Mouse (Mus musculus) forebrain, embryonic 12.5 days (tissue): ENCODE results near the gene Plcd1. TPM values are rescaled to one million over a fixed set of nuclear protein-coding genes. Genes with fewer than 3 reads are reported as not detected.

Experiments used
- ATAC-seq: fragments of 200-750 bp; cut with Nextera tagmentation; 2 replicates; pipeline ENCODE4 v1.8.0; 2017; ENCODE audit warnings: moderate TSS enrichment; ENCODE audit not compliant: low FRiP score
- H3K27ac ChIP-seq: fragments of 300-500 bp; sonication (generic); 2 replicates; pipeline ENCODE4 v1.5.1; 2016; ENCODE audit warnings: mild to moderate bottlenecking
- H3K27me3 ChIP-seq: fragments of 300-500 bp; sonication (generic); 2 replicates; pipeline ENCODE4 v1.6.1; 2016; ENCODE audit warnings: mild to moderate bottlenecking
- H3K36me3 ChIP-seq: fragments of 300-500 bp; sonication (generic); replicated peaks from 2 replicates; pipeline ENCODE4 v1.6.1; 2016; ENCODE audit warnings: mild to moderate bottlenecking
- H3K4me1 ChIP-seq: fragments of 300-500 bp; sonication (generic); 2 replicates; pipeline ENCODE4 v1.6.1; 2016
- H3K4me2 ChIP-seq: fragments of 300-500 bp; sonication (generic); 2 replicates; pipeline ENCODE4 v1.6.1; 2016; ENCODE audit warnings: mild to moderate bottlenecking, moderate library complexity
- H3K4me3 ChIP-seq: fragments of 300-500 bp; sonication (generic); replicated peaks from 2 replicates; pipeline ENCODE4 v1.5.1; 2016; ENCODE audit warnings: mild to moderate bottlenecking
- H3K9ac ChIP-seq: fragments of 300-500 bp; sonication (generic); 2 replicates; pipeline ENCODE4 v1.6.1; 2016; ENCODE audit warnings: mild to moderate bottlenecking
- H3K9me3 ChIP-seq: fragments of 300-500 bp; sonication (generic); 2 replicates; pipeline ENCODE4 v1.6.1; 2016
- WGBS: fragments of 180-500 bp; shearing (Covaris S2); methylation state at CpG from one replicate; pipeline ENCODE4 v1.1.7; 2016; 5-methylcytosine and 5-hydroxymethylcytosine counted together
- polyA plus RNA-seq: library from polyadenylated mRNA; unstranded; fragments of >200 nt; fragmentation: Nextera tagmentation; extraction: Ambion mirVana; gene quantifications from 2 replicates; pipeline ENCODE4 v1.2.1, GENCODE M21; 2016

Gene Plcd1
- polyA plus RNA-seq, 1 experiment from 2014 or later: 16.8 TPM

DNA sequence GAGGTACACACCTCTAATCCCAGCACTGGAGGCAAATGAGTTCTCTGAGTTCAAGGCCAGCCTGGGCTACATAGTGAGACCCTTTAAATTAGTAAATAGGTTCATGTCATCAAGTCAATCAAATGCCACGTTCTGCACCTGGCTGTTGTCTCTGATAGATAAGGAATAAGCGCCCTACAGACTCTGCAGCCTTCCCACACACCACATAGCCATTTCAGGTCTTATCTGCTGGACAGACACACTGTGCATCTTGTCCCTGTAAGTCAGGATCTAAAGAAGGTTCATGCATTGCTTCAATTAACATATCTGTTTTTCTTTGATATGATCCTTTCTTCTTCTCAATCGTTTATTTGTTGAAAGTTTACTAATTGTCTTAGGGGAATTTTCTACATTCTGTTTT, 54.7 kb downstream of the Plcd1 start:
- Histone ChIP-seq H3K4me3 (no peak overlapping the region), H3K4me2 (no peak overlapping the region), H3K27ac (no peak overlapping the region), H3K27me3 (no peaks in the 10 kb centered on the region; the same call in 1 of the 2 replicates), H3K36me3 (peaks cover 24% of the 10 kb centered on the region), H3K9ac (no peak overlapping the region), H3K9me3 (no peaks in the 10 kb centered on the region), H3K4me1 (peaks cover 32% of the 10 kb centered on the region)
- no peak for ATAC-seq
- WGBS: 91% methylated on average over 3 of the region's 3 CpGs

DNA sequence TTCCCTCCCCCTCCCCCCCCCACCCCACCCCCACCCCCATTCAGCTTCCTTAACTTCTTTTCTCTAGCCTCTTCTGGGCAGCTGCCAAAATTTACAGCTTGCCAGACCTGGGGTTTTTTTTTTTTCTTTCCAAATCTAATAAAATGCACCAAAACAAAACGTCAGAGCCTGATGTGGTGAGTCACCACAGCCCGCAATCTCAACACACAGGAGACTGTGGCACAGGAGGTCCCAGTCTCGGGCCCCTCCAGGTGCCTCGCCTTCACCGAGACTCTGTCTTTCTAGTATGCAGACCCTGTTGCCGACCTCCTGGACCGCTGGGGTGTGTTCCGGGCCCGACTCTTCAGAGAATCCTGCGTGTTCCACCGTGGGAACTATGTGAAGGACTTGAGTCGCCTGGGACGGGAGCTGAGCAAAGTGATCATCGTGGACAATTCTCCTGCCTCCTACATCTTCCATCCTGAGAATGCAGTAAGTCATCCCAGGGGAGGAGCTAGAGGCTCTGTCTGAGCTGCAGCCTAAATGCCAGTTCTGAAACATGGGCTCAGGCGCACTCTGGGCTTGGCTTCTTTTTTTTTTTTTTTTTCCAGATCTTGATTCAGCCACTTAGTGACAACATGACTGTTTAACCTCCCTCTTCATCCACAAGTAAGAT, 56.1 kb downstream of the Plcd1 start:
- no peak overlapping the region for H3K4me2 ChIP-seq
- no peak overlapping the region for H3K4me3 ChIP-seq
- H3K27me3 ChIP-seq: no peaks in the 10 kb centered on the region; the same call in 1 of the 2 replicates
- no peak for ATAC-seq
- H3K4me1 ChIP-seq: peaks cover 46% of the 10 kb centered on the region
- H3K36me3 ChIP-seq: peaks cover 21% of the 10 kb centered on the region
- peak overlapping the region; percentile 38; the same call in 1 of the 2 replicates for H3K27ac ChIP-seq
- WGBS: 67% methylated on average over 15 of the region's 15 CpGs
- H3K9me3 ChIP-seq: no peaks in the 10 kb centered on the region
- H3K9ac ChIP-seq: no peak overlapping the region

- Histone ChIP-seq H3K9me3 (no peaks in the 10 kb centered on the region), H3K9ac (no peak overlapping the region), H3K27me3 (no peaks in the 10 kb centered on the region; the same call in 1 of the 2 replicates), H3K4me3 (no peak overlapping the region), H3K4me2 (no peak overlapping the region), H3K27ac (no peak overlapping the region), H3K4me1 (peaks cover 52% of the 10 kb centered on the region), H3K36me3 (peaks cover 13% of the 10 kb centered on the region)
- no peak for ATAC-seq
- 87% methylated on average over 7 of the region's 7 CpGs for WGBS
Observed at GRCm38 (mm10) chr9:119035836-119036235, 57.5 kb downstream of the Plcd1 start.

DNA sequence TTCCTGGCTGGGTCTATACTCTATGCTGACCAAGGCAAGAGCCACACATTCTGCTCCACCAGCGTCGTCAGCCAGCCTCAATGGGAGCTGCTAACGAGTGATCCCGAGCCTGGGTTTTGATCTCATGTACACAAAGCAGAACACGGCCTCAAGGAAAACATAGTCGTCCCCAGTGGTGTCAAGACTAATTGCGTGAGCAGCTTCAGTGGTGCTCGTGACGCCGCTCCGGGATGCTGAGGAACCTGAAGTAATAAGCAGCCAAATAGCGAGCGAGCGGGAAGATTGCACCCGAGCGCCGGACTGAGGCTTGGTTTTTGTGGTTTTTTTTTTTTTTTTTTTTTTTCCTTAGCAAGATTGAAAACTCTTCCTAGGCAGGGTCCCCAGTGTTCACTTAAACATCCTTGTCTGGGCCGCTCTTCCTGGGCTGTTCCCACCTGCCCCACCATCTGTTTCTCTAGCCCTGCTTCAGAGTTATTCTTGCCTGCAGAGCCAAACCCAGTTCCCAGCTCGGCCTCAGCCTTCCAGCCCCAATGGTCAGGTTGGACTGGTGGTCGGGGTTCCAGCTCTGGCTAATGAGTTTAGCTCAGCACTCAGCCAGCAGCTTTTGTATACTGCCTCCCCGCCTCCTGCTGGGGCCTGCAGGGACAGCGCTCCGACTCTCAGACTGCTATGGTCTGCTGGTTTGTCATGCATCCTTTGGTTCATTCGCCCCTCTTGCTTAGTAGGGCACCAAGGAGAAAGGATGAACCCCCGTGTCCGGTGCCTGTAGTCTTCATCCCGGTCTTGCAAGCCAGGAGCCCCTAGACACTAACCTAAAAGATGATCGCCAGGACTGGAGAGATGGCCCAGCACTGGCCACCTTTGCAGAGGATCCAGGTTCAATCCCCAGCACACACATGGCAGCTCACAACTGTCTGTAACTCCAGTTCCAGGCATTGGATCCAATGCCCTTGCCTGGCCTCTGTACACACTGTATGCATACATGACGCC, 58.3 kb downstream of the Plcd1 start:
- H3K9ac ChIP-seq: no peak overlapping the region
- no peak for ATAC-seq
- H3K27ac ChIP-seq: no peak overlapping the region; the same call in 1 of the 2 replicates

DNA sequence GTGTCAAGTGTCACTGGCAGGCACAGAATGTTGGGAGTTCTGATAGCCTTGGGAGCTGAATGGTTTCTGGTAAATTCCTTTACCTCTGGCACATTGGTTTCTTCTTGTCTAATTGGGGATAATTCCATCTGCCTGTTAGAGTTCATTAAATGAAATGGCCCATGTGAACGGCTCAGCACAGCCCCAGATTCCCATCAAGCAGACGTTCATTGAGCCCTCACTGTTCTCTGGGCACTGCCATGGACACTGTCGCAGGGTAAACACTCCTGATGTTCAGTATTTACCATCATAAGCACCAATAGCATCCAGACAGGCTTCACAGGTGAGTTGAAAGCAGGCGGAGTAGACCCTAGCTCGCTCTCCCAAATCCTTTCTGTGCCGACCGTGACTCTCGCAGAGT, 59.2 kb downstream of the Plcd1 start:
- H3K4me1 ChIP-seq: peaks cover 52% of the 10 kb centered on the region
- ATAC-seq: peak; percentile 41; the same call in 1 of the 2 replicates
- H3K4me3 ChIP-seq: no peak overlapping the region
- 69% methylated on average over 8 of the region's 8 CpGs for WGBS
- H3K27ac ChIP-seq: peak overlapping the region; percentile 50
- H3K36me3 ChIP-seq: peaks cover 9% of the 10 kb centered on the region; the same call in 1 of the 2 replicates
- H3K4me2 ChIP-seq: no peak overlapping the region
- no peaks in the 10 kb centered on the region; the same call in 1 of the 2 replicates for H3K27me3 ChIP-seq
- H3K9ac ChIP-seq: no peak overlapping the region
- no peaks in the 10 kb centered on the region for H3K9me3 ChIP-seq

More for the DNA sequence above, 58.3 kb downstream of the Plcd1 start:
- peaks cover 9% of the 10 kb centered on the region; the same call in 1 of the 2 replicates for H3K36me3 ChIP-seq
- H3K27me3 ChIP-seq: no peaks in the 10 kb centered on the region; the same call in 1 of the 2 replicates
- no peak overlapping the region for H3K4me3 ChIP-seq
- peaks cover 52% of the 10 kb centered on the region for H3K4me1 ChIP-seq
- no peaks in the 10 kb centered on the region for H3K9me3 ChIP-seq
- no peak overlapping the region for H3K4me2 ChIP-seq
- 48% methylated on average over 29 of the region's 29 CpGs for WGBS

GRCm38 (mm10) chr9:119033111-119033921, 60.0 kb downstream of the Plcd1 start:
- Histone ChIP-seq H3K27ac (peak overlapping the region; percentile 50), H3K9me3 (no peaks in the 10 kb centered on the region), H3K4me2 (no peak overlapping the region), H3K36me3 (peaks cover 6% of the 10 kb centered on the region; the same call in 1 of the 2 replicates), H3K9ac (peak overlapping the region; percentile 7; the same call in 1 of the 2 replicates), H3K4me1 (peaks cover 52% of the 10 kb centered on the region), H3K27me3 (no peaks in the 10 kb centered on the region; the same call in 1 of the 2 replicates), H3K4me3 (no peak overlapping the region)
- 65% methylated on average over 19 of the region's 19 CpGs for WGBS
- ATAC-seq: peak; percentile 59; the same call in 1 of the 2 replicates

- Histone ChIP-seq H3K4me3 (no peak overlapping the region), H3K4me2 (no peak overlapping the region), H3K9me3 (no peaks in the 10 kb centered on the region), H3K9ac (0 out of 2 replicates have a peak overlapping the region, but pooled peaks have one; percentile 7), H3K36me3 (no peaks in the 10 kb centered on the region), H3K27ac (peak overlapping the region; percentile 68), H3K27me3 (no peaks in the 10 kb centered on the region; the same call in 1 of the 2 replicates), H3K4me1 (peaks cover 49% of the 10 kb centered on the region)
- 39% methylated on average over 9 of the region's 9 CpGs for WGBS
- no peak for ATAC-seq
Observed at GRCm38 (mm10) chr9:119032538-119032937, 60.8 kb downstream of the Plcd1 start.

- ATAC-seq: no peak
- 85% methylated on average over 14 of the region's 14 CpGs for WGBS
- Histone ChIP-seq H3K9ac (no peak overlapping the region), H3K27me3 (no peaks in the 10 kb centered on the region; the same call in 1 of the 2 replicates), H3K4me3 (no peak overlapping the region), H3K27ac (peak overlapping the region; percentile 68; the same call in 1 of the 2 replicates), H3K4me2 (no peak overlapping the region), H3K9me3 (no peaks in the 10 kb centered on the region), H3K4me1 (peaks cover 42% of the 10 kb centered on the region), H3K36me3 (no peaks in the 10 kb centered on the region)
Observed at GRCm38 (mm10) chr9:119031772-119032171, 61.5 kb downstream of the Plcd1 start.

GRCm38 (mm10) chr9:119031038-119031437, 62.3 kb downstream of the Plcd1 start:
- Histone ChIP-seq H3K4me2 (no peak overlapping the region), H3K36me3 (no peaks in the 10 kb centered on the region), H3K27me3 (no peaks in the 10 kb centered on the region; the same call in 1 of the 2 replicates), H3K27ac (no peak overlapping the region), H3K9ac (no peak overlapping the region), H3K9me3 (no peaks in the 10 kb centered on the region), H3K4me1 (peaks cover 37% of the 10 kb centered on the region), H3K4me3 (no peak overlapping the region)
- WGBS: 86% methylated on average over 4 of the region's 4 CpGs
- no peak for ATAC-seq

DNA sequence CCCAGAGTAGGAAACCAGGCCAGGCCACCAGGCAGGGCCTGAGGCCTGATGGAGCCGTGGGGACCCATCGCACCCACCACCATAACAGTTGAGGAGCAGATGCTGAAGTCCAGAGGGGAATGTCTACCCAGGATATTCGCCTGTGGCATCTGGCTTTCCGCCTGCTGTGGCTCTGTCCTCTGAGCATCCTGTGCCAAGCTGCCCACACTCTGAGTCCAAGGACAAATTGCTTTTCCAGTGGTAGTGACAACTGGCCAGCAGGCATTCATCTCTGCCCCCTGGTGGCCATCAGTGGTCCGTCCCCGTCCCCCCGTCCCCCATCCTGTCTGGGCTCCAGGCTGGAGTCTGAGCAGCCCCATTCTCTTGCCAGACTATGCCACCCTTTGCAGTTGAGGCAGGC, 63.7 kb downstream of the Plcd1 start:
- Histone ChIP-seq H3K4me2 (no peak overlapping the region), H3K27me3 (no peaks in the 10 kb centered on the region; the same call in 1 of the 2 replicates), H3K36me3 (no peaks in the 10 kb centered on the region), H3K9me3 (no peaks in the 10 kb centered on the region), H3K9ac (no peak overlapping the region), H3K27ac (no peak overlapping the region), H3K4me3 (no peak overlapping the region), H3K4me1 (peaks cover 30% of the 10 kb centered on the region)
- 0 out of 2 replicates have a peak, but pooled peaks have one; percentile 40 for ATAC-seq
- WGBS: 65% methylated on average over 7 of the region's 7 CpGs
